Mouse (Mus musculus): ENCODE data around the gene Mapkap1.

DNA sequence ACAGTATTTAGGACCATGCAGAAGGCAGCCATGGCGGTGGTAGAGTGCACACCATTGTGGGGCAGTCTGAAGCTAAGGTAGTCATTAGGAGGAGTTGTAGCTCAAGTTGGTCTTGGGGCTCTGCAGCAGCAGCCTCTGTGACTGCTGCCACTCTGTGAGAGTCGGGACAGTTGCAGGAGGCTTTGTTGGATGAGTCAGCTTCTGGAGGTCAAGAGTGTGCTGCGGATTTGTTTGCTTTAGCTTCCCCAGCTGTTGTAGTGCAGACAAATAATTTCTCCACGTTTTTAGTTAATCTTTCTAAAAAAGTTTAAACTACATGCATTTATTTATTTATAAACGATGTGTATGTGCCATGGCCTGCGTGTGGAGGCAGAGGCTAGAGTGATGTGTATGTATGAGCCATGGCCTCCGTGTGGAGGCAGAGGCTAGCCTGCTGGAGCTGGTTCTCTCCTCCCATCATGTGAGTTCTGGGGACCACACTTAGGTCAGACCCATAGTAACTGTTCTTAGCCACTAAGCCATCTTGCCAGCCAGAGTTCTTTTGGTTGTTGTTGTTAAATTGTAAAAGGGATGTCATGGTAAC, 62.1 kb downstream of the Mapkap1 start:
- TF ChIP-seq SMC3 (IDR thresholded peaks at IDR 0.05; ENCODE audit: low read depth, low read length) (no peak), CTCF (conservative IDR thresholded peaks at IDR 0.05 in 1 of 2, IDR thresholded peaks at IDR 0.05 in 1 of 2; ENCODE audit: low read depth in 2 of 2, low read length in 2 of 2) (no peak), BHLHE40 (IDR thresholded peaks at IDR 0.05; ENCODE audit: low read depth, low read length) (no peak), ETS1 (conservative IDR thresholded peaks at IDR 0.05; ENCODE audit: low read depth, low read length) (no peak), MAZ (IDR thresholded peaks at IDR 0.05; ENCODE audit: low read depth, low read length) (no peak), POLR2A (IDR thresholded peaks at IDR 0.05; ENCODE audit: low read depth, low read length) (no peak), NELFE (IDR thresholded peaks at IDR 0.05; ENCODE audit: low read depth, low read length) (no peak), EP300 (IDR thresholded peaks at IDR 0.05; ENCODE audit: low read length) (no peak), USF1 (IDR thresholded peaks at IDR 0.05; ENCODE audit: low read depth, low read length) (no peak), ZNF384 (IDR thresholded peaks at IDR 0.05; ENCODE audit: low read depth, low read length) (no peak), RAD21 (IDR thresholded peaks at IDR 0.05; ENCODE audit: low read depth, low read length) (no peak)

All from CH12.LX (cell line).